Comparison of ENCODE assay signal across 23 mouse cellular contexts in the genomic region with DNA sequence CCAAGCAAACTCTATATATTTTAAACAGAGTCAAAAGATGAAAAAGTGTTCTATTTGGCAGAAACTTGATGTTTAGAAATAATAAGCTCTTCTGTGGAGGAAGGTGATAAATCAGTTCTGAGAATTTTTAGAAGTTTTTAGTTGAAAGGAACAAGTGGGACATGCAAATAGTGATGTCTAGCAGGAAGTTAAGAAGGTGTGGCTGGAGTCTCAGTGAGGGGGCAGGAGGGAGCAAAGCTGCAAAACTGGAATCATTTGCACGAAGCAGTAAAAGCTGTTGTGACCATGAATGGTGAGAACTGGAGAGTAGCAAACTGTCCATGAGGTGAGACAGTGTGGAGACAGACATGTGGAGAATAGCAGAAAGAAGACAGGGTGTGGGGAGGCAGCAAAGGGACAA.
A peak's percentile ranks its signal among the peaks of the same experiment; 100 is the strongest.
DNase-seq lines count a peak whose midpoint lies in the region; ATAC-seq and TF ChIP-seq lines count a peak whose summit lies in the region.
"Had no signal": no experiment of that assay in that cellular context is flagged by ENCODE, and none has a peak within 500 bp of the region (broad histone marks: within the 10 kb centered on the region; RNA-seq: fewer than 3 reads in every experiment).

No protein-coding gene starts in this region.

- H3K27me3 ChIP-seq in stomach, postnatal 0 days (ENCODE audit: control insufficient read depth, insufficient read depth, low read length): no peaks in the 10 kb centered on the region
- H3K27me3 ChIP-seq in kidney, embryonic 16.5 days (ENCODE audit: insufficient read depth, low read length): no peaks in the 10 kb centered on the region
- H3K27me3 ChIP-seq: embryonic facial prominence, embryonic 15.5 days; hindbrain, embryonic 13.5 days had no signal

- intact Hi-C loops in left cerebral cortex, adult 2 months (cut with DNase I): loop anchor here (5.0 kb wide), 1 partner anchor 147 kb away; no protein-coding TSS in a partner anchor
- intact Hi-C loops in left cerebral cortex, postnatal 36 days (cut with DNase I): no loop called here

- no peak for TF ChIP-seq CTCF in left cerebral cortex, adult 2 months (IDR thresholded peaks at IDR 0.05)
- TF ChIP-seq CTCF in stomach, postnatal 0 days (IDR thresholded peaks at IDR 0.05; ENCODE audit: low read depth): peak; percentile 10; the same call in 1 of the 2 replicates

- peak; percentile 6 for DNase-seq in left cerebral cortex, adult 11 months (ENCODE audit: low spot score)
- DNase-seq in left cerebral cortex, adult 2 months (ENCODE audit: extremely low spot score in 1 of 2, low spot score in 2 of 2): no peak
- DNase-seq in right cerebral cortex, adult 18-20 months: peak; percentile 29
- DNase-seq in right cerebral cortex, postnatal 14 days: no peak
- DNase-seq in left cerebral cortex, postnatal 36 days (ENCODE audit: low spot score in 2 of 2): peak; percentile 10 to 13
- no peak for DNase-seq in stomach, postnatal 0 days (ENCODE audit: low spot score)
- DNase-seq: adrenal gland, adult 2 months; adrenal gland, postnatal 25 days; cerebellum, adult 2 months; cerebellum, postnatal 10 days; embryo, embryonic 11 days; gastrocnemius, postnatal 10 days; heart, adult 18-20 months; heart, postnatal 10 days; heart, postnatal 4 days had no signal

- TF ChIP-seq EP300 in stomach, postnatal 0 days (optimal IDR thresholded peaks at IDR 0.05): no peak

- no peak for ATAC-seq in stomach, postnatal 0 days (ENCODE audit: low FRiP score, low TSS enrichment)
- ATAC-seq in kidney, embryonic 16.5 days (ENCODE audit: low FRiP score, low TSS enrichment): no peak
- ATAC-seq: forebrain, embryonic 14.5 days; hindbrain, postnatal 0 days had no signal

- no peak overlapping the region for H3K4me2 ChIP-seq in stomach, postnatal 0 days (replicated peaks; ENCODE audit: low read depth)
- H3K4me2 ChIP-seq in kidney, embryonic 16.5 days (replicated peaks; ENCODE audit: low read depth, low read length): no peak overlapping the region
- H3K4me2 ChIP-seq: embryonic facial prominence, embryonic 15.5 days; hindbrain, embryonic 13.5 days had no signal

- no peak overlapping the region for H3K27ac ChIP-seq in left cerebral cortex, adult 2 months
- 0 out of 2 replicates have a peak overlapping the region, but pooled peaks have one; percentile 35 for H3K27ac ChIP-seq in stomach, postnatal 0 days (replicated peaks)
- H3K27ac ChIP-seq in kidney, embryonic 16.5 days (ENCODE audit: low read length): no peak overlapping the region
- H3K27ac ChIP-seq: embryonic facial prominence, embryonic 15.5 days; forebrain, embryonic 10.5 days; heart, embryonic 10.5 days; hindbrain, embryonic 13.5 days; hindbrain, postnatal 0 days had no signal

- whole genome bisulfite sequencing in stomach, postnatal 0 days: 19% methylated on average over 1 of the region's 1 CpGs
- 75% methylated on average over 1 of the region's 1 CpGs for WGBS in kidney, embryonic 16.5 days

- H3K4me1 ChIP-seq in stomach, postnatal 0 days (replicated peaks; ENCODE audit: control insufficient read depth, insufficient read depth): no peaks in the 10 kb centered on the region
- H3K4me1 ChIP-seq in kidney, embryonic 16.5 days (ENCODE audit: insufficient read depth, low read length): no peaks in the 10 kb centered on the region
- H3K4me1 ChIP-seq: embryonic facial prominence, embryonic 15.5 days; hindbrain, embryonic 13.5 days had no signal

- H3K4me3 ChIP-seq in left cerebral cortex, adult 2 months: no peak overlapping the region
- H3K4me3 ChIP-seq in stomach, postnatal 0 days (ENCODE audit: low read depth, low read length): no peak overlapping the region
- H3K4me3 ChIP-seq in kidney, embryonic 16.5 days (ENCODE audit: low read length): no peak overlapping the region
- H3K4me3 ChIP-seq: embryonic facial prominence, embryonic 15.5 days; erythroblast, embryonic 14.5 days; forebrain, embryonic 10.5 days; heart, embryonic 10.5 days; hindbrain, embryonic 13.5 days had no signal

- H3K9ac ChIP-seq in stomach, postnatal 0 days (ENCODE audit: low read length): no peak overlapping the region
- no peak overlapping the region for H3K9ac ChIP-seq in kidney, embryonic 16.5 days (replicated peaks; ENCODE audit: low read length)
- H3K9ac ChIP-seq: embryonic facial prominence, embryonic 15.5 days; hindbrain, embryonic 13.5 days had no signal

- no peaks in the 10 kb centered on the region for H3K9me3 ChIP-seq in stomach, postnatal 0 days (ENCODE audit: control insufficient read depth, low read length)
- H3K9me3 ChIP-seq in kidney, embryonic 16.5 days (ENCODE audit: low read length): no peaks in the 10 kb centered on the region
- H3K9me3 ChIP-seq: embryonic facial prominence, embryonic 15.5 days; forebrain, embryonic 10.5 days; heart, embryonic 10.5 days; hindbrain, embryonic 13.5 days had no signal

- no peaks in the 10 kb centered on the region for H3K36me3 ChIP-seq in stomach, postnatal 0 days (ENCODE audit: control insufficient read depth, insufficient read depth, low read length)
- H3K36me3 ChIP-seq in kidney, embryonic 16.5 days (ENCODE audit: insufficient read depth, low read length): no peaks in the 10 kb centered on the region
- H3K36me3 ChIP-seq: embryonic facial prominence, embryonic 15.5 days; forebrain, embryonic 10.5 days; heart, embryonic 10.5 days; hindbrain, embryonic 13.5 days had no signal

Comparison
In these comparisons a context has a peak if more than half of its experiments do, and no peak if none do; other contexts are left out.
1. DNase-seq: peak in left cerebral cortex, adult 11 months (single experiment), right cerebral cortex, adult 18-20 months (single experiment) and left cerebral cortex, postnatal 36 days (2 of 2); none in left cerebral cortex, adult 2 months (0 of 2), right cerebral cortex, postnatal 14 days (single experiment) and stomach, postnatal 0 days (single experiment).